Mouse (Mus musculus): ENCODE results near the gene Luzp1. TPM values are rescaled to one million over a fixed set of nuclear protein-coding genes. Genes with fewer than 3 reads are reported as not detected.
A peak's percentile ranks its signal among the peaks of the same experiment; 100 is the strongest.

Gene Luzp1
- polyA plus RNA-seq, 1 experiment from 2014 or later, result 67.8 TPM

DNA sequence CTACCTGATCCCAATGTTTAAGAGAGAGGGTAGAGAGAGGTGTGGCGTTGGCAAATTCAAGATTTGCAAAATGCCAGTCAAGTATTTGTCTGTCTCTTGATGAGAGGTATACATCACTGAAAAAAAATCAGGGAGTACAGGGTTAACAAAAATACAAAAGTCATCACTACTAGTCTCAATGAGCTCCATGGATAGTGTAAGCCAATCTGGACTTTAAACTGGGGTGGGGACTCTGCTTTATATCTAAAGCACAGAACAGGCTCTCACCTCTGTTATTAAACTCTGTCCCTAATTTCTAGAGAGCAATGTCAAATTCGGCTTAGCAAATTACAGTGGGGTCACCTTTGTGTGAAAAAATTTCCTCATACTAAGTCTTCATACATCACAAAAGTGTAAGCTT is 88.1 kb downstream of the Luzp1 start:
- H3K36me3 ChIP-seq (ENCODE audit: control insufficient read depth, insufficient read depth, low read length), result peaks cover 21% of the 10 kb centered on the region

GRCm38 (mm10) chr4:136559690-136560089 is 90.1 kb downstream of the Luzp1 start:
- Histone ChIP-seq H3K4me3 (ENCODE audit: low read depth, low read length) (no peak overlapping the region), H3K4me1 (replicated peaks; ENCODE audit: control insufficient read depth, insufficient read depth) (no peaks in the 10 kb centered on the region), H3K4me2 (replicated peaks; ENCODE audit: low read depth) (no peak overlapping the region), H3K27ac (replicated peaks) (no peak overlapping the region), H3K9ac (ENCODE audit: low read length) (no peak overlapping the region), H3K27me3 (ENCODE audit: control insufficient read depth, insufficient read depth, low read length) (no peaks in the 10 kb centered on the region), H3K36me3 (ENCODE audit: control insufficient read depth, insufficient read depth, low read length) (peaks cover 15% of the 10 kb centered on the region), H3K9me3 (ENCODE audit: control insufficient read depth, low read length) (no peaks in the 10 kb centered on the region)
- ATAC-seq (ENCODE audit: low FRiP score, low TSS enrichment), result no peak
- no peak for DNase-seq (ENCODE audit: low spot score)
- 74% methylated on average over 2 of the region's 2 CpGs for WGBS
- TF ChIP-seq CTCF (IDR thresholded peaks at IDR 0.05; ENCODE audit: low read depth) (no peak), EP300 (optimal IDR thresholded peaks at IDR 0.05) (no peak)

More for the DNA sequence above, 88.1 kb downstream of the Luzp1 start:
- TF ChIP-seq EP300 (optimal IDR thresholded peaks at IDR 0.05), result no peak
- TF ChIP-seq CTCF (IDR thresholded peaks at IDR 0.05; ENCODE audit: low read depth), result no peak
- no peak overlapping the region for H3K9ac ChIP-seq (ENCODE audit: low read length)
- no peak overlapping the region for H3K4me2 ChIP-seq (replicated peaks; ENCODE audit: low read depth)
- no peaks in the 10 kb centered on the region for H3K27me3 ChIP-seq (ENCODE audit: control insufficient read depth, insufficient read depth, low read length)
- no peak overlapping the region for H3K4me3 ChIP-seq (ENCODE audit: low read depth, low read length)
- no peak overlapping the region for H3K27ac ChIP-seq (replicated peaks)
- no peak for DNase-seq (ENCODE audit: low spot score)
- no peaks in the 10 kb centered on the region for H3K9me3 ChIP-seq (ENCODE audit: control insufficient read depth, low read length)
- no peaks in the 10 kb centered on the region for H3K4me1 ChIP-seq (replicated peaks; ENCODE audit: control insufficient read depth, insufficient read depth)
- WGBS, result 80% methylated on average over 2 of the region's 2 CpGs
- no peak for ATAC-seq (ENCODE audit: low FRiP score, low TSS enrichment)

GRCm38 (mm10) chr4:136560270-136560991 is 90.9 kb downstream of the Luzp1 start:
- Histone ChIP-seq H3K4me1 (replicated peaks; ENCODE audit: control insufficient read depth, insufficient read depth) (no peaks in the 10 kb centered on the region), H3K9me3 (ENCODE audit: control insufficient read depth, low read length) (no peaks in the 10 kb centered on the region), H3K27me3 (ENCODE audit: control insufficient read depth, insufficient read depth, low read length) (no peaks in the 10 kb centered on the region), H3K9ac (ENCODE audit: low read length) (no peak overlapping the region), H3K27ac (replicated peaks) (no peak overlapping the region), H3K36me3 (ENCODE audit: control insufficient read depth, insufficient read depth, low read length) (peaks cover 15% of the 10 kb centered on the region), H3K4me3 (ENCODE audit: low read depth, low read length) (no peak overlapping the region), H3K4me2 (replicated peaks; ENCODE audit: low read depth) (no peak overlapping the region)
- DNase-seq (ENCODE audit: low spot score), result peak; percentile 40
- no peak for TF ChIP-seq EP300 (optimal IDR thresholded peaks at IDR 0.05)
- no peak for TF ChIP-seq CTCF (IDR thresholded peaks at IDR 0.05; ENCODE audit: low read depth)
- 57% methylated on average over 8 of the region's 8 CpGs for WGBS
- ATAC-seq (ENCODE audit: low FRiP score, low TSS enrichment), result peak; percentile 54; the same call in 1 of the 2 replicates

GRCm38 (mm10) chr4:136562755-136563154 is 93.2 kb downstream of the Luzp1 start:
- H3K4me2 ChIP-seq (replicated peaks; ENCODE audit: low read depth), result no peak overlapping the region
- no peak overlapping the region for H3K4me3 ChIP-seq (ENCODE audit: low read depth, low read length)
- 76% methylated on average over 6 of the region's 6 CpGs for WGBS
- H3K9ac ChIP-seq (ENCODE audit: low read length), result no peak overlapping the region
- TF ChIP-seq CTCF (IDR thresholded peaks at IDR 0.05; ENCODE audit: low read depth) (no peak), EP300 (optimal IDR thresholded peaks at IDR 0.05) (no peak)
- no peak overlapping the region for H3K27ac ChIP-seq (replicated peaks)
- DNase-seq (ENCODE audit: low spot score), result no peak
- ATAC-seq (ENCODE audit: low FRiP score, low TSS enrichment), result no peak
- no peaks in the 10 kb centered on the region for H3K4me1 ChIP-seq (replicated peaks; ENCODE audit: control insufficient read depth, insufficient read depth)
- H3K27me3 ChIP-seq (ENCODE audit: control insufficient read depth, insufficient read depth, low read length), result no peaks in the 10 kb centered on the region
- H3K9me3 ChIP-seq (ENCODE audit: control insufficient read depth, low read length), result no peaks in the 10 kb centered on the region
- peaks cover 8% of the 10 kb centered on the region for H3K36me3 ChIP-seq (ENCODE audit: control insufficient read depth, insufficient read depth, low read length)

DNA sequence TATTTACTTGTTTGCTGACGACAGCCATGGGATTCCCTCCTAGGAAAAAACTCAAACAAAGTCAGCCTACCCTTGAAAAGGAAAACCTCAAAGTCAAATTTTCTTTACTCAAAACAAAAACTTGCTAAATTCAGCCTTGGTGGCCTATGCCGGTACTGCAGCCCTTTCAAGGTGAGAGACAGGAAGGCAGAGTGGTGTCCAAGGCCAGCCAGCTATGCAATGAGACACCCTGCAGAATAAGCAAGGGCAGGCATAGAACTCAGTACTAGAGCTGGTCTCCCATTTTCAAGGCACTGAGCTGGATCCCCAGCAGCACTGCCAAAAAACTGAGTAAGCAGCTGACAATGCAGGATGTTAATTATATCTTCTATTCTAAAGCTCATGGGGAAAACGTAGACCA is 99.1 kb downstream of the Luzp1 start:
- H3K4me2 ChIP-seq (replicated peaks; ENCODE audit: low read depth), result no peak overlapping the region
- no peak overlapping the region for H3K4me3 ChIP-seq (ENCODE audit: low read depth, low read length)
- peaks cover 14% of the 10 kb centered on the region for H3K36me3 ChIP-seq (ENCODE audit: control insufficient read depth, insufficient read depth, low read length)
- TF ChIP-seq EP300 (optimal IDR thresholded peaks at IDR 0.05) (no peak), CTCF (IDR thresholded peaks at IDR 0.05; ENCODE audit: low read depth) (peak; percentile 51)
- H3K27ac ChIP-seq (replicated peaks), result no peak overlapping the region
- H3K9ac ChIP-seq (ENCODE audit: low read length), result no peak overlapping the region
- ATAC-seq (ENCODE audit: low FRiP score, low TSS enrichment), result no peak
- H3K9me3 ChIP-seq (ENCODE audit: control insufficient read depth, low read length), result no peaks in the 10 kb centered on the region
- 68% methylated on average over 3 of the region's 3 CpGs for WGBS
- H3K4me1 ChIP-seq (replicated peaks; ENCODE audit: control insufficient read depth, insufficient read depth), result no peaks in the 10 kb centered on the region
- no peak for DNase-seq (ENCODE audit: low spot score)
- H3K27me3 ChIP-seq (ENCODE audit: control insufficient read depth, insufficient read depth, low read length), result no peaks in the 10 kb centered on the region

DNA sequence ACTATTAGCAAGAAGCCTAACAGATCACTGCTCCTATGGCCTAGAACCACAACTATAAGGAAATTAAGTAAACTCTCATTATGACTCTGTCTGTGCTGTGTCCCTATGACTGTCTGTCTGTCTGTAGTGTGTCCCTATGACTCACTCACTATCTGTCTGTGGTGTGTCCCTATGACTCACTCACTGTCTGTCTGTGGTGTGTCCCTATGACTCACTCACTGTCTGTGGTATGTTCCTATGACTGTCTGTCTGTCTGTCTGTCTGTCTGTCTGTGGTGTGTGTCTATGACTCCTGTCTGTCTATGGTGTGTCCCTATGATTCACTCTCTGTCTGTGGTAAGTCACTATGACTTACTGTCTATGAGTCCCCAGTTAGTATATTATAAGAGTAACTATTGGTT is 100.4 kb downstream of the Luzp1 start:
- ATAC-seq (ENCODE audit: low FRiP score, low TSS enrichment) (peak; percentile 51; the same call in 1 of the 2 replicates), DNase-seq (ENCODE audit: low spot score) (no peak)
- Histone ChIP-seq H3K27me3 (ENCODE audit: control insufficient read depth, insufficient read depth, low read length) (no peaks in the 10 kb centered on the region), H3K4me3 (ENCODE audit: low read depth, low read length) (no peak overlapping the region), H3K27ac (replicated peaks) (no peak overlapping the region), H3K4me2 (replicated peaks; ENCODE audit: low read depth) (no peak overlapping the region), H3K4me1 (replicated peaks; ENCODE audit: control insufficient read depth, insufficient read depth) (no peaks in the 10 kb centered on the region), H3K9ac (ENCODE audit: low read length) (no peak overlapping the region), H3K9me3 (ENCODE audit: control insufficient read depth, low read length) (no peaks in the 10 kb centered on the region), H3K36me3 (ENCODE audit: control insufficient read depth, insufficient read depth, low read length) (peaks cover 14% of the 10 kb centered on the region)
- TF ChIP-seq CTCF (IDR thresholded peaks at IDR 0.05; ENCODE audit: low read depth), result no peak
- TF ChIP-seq EP300 (optimal IDR thresholded peaks at IDR 0.05), result no peak

Measured in stomach, postnatal 0 days (tissue).